Mouse (Mus musculus) testis, postnatal 14 days (tissue): ENCODE results near the gene Scamp4.
A peak's percentile ranks its signal among the peaks of the same experiment; 100 is the strongest.

Source experiments
- DNase-seq: peaks from one replicate; pipeline ENCODE4 v3.0.0; 2021; ENCODE audit warnings: low spot score

Gene Scamp4

DNA sequence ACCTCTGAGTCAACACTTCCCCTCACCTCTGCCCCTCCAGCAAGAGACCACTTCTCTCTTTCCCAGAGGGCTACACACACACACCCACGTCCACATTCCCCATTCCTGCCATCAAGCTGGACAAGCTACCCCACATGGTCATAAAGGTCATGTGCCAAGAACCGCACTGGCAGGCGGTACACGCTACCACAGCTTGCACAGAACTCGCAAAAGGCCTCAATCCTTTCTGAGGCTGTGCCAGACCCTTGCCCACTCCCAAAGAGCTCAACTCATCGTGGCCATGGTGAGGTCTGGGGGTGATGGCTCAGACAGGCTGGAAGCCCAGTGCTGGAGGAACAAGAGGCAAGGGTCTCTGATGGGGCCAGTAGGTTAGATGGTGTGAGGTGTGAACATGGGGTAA, 52.2 kb downstream of the Scamp4 start:
- no peak for DNase-seq

DNA sequence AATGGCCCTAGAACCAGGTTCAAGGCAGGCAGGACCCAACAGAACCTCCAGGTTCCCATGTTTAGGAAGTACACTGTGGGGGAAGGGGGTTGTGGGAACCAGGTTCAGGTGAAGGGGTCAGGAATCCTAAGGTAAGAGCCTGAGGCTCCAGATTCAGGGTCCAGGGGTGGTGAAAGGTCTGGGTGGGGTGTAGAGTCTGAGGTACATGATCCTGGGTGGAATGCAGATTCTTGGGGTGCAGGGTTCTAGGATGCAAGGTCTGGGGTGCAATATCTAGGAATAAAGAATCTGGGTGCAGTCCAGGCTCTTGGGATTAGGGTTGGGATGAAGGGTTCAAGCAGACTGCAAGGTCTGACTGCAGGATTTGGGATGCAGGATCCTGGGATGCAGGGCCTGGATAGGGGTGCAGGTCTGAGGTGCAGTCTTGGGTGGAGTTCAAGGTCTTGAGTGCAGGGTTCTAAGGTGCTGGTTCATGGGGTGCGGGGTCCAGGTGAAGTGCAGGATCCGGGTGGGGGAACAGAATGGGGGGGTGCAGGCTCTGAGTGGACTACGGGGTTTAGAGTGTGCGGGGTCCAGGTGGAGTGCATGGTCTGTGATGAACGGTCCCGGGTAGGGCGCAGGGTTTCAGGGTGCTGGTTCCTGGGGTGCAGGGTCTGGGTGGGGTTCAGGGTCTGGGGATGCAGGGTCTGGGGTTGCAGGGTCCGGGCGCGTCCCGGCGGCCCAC, 52.9 kb downstream of the Scamp4 start:
- DNase-seq, result no peak

DNA sequence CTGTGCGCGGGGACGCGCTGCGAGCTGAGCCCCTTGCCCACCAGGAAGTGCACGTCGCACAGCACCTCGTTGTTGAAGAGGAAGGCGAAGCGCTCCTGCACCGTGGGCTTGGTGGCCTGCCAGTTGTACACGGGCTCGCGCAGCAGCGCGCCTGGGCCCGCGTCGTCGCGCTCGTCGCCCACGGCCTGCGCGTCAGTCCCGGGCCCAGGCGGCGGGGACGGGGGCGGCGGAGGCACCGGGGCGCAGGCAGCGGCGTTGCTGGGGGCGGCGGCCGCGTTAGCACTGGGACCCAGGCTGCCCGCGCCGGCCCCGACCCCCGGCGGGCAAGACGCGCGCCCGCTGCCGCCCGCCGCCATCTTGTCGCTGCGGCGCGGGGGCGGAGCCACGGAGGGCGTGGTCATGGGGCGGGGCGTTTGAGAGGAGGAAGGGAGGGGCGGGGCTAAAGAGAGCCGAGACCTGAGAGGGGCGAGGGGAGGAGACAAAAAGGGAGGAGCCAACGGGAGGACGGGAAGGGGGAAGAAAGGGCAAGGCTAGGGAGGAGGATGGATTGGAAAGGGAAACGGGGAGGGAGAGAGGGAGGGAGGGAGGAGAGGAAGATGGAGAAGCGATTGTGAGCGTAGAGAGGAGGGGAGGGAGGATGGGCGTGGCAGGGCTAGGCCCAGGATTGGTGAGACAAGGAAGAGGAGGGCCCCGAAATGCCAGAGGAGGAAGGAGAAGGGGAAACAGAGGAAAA, 53.6 kb downstream of the Scamp4 start:
- peak; percentile 96 for DNase-seq

DNA sequence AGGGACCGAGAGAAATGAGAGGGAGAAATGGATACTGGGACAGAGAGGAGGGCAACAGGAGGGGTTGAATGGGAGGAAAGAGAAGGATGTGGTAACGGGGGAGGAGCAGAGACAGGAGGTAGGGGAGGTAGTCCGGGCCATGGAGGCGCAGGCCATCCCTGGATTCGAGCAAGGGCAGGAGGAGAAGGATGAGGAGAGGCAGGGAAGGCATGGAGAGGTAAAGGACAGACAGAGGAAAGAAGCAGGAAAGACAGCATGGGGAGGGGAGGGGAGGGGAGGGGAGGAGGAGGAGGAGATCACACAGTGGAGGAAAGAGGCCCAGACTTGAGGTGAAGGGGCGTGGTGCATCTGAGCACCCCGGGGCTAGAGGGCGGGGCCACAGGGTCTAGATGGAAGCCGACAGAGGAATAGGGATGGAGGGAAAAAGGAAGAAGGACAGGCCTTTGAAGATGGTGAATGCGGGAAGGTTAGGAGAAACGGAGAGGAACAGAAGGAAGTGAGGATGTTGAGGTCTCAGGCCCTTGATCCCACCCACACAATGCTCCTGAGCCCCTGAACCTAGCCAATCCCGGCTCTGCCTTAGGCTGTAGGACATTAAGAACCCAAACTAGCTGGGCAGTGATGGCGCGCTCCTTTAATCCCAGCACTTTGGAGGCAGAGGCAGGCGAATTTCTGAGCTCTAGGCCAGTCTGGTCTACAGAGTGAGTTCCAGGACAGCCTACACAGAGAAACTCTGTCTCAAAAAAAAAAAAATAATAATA, 54.4 kb downstream of the Scamp4 start, which contains the start of gene Btbd2:
TSS of gene Btbd2 (minus strand) at position 209 of the 761 bp plus-strand sequence.
- DNase-seq, result no peak

DNA sequence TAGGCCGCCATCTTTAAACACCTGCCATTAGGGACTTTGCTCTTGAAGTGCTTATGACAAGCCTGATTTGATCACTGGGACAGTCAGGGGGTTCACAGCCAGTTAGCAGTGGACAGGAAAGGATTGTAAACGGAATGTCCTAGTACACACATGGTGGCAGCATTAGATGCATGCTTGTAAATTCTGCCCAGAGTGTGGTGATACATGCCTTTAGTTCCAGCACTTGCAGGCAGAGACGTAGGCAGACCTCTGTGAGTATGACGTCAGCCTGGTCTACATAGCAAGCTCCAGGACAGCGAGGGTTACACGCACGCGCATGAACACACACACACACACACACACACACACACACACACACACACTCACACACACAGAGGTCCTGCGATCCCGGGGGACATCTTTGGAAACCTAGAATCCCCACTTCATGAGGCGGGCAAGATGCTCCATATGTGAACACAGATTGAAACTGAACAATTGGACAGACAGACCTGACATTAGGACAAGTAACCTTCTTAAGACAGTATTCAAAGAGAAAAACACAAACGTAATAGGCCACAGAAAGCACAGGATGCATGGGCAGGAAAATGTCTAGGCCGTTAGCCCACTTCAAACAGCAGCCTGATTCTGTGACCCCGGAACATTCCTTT, 55.6 kb downstream of the Scamp4 start:
- DNase-seq, result no peak

DNA sequence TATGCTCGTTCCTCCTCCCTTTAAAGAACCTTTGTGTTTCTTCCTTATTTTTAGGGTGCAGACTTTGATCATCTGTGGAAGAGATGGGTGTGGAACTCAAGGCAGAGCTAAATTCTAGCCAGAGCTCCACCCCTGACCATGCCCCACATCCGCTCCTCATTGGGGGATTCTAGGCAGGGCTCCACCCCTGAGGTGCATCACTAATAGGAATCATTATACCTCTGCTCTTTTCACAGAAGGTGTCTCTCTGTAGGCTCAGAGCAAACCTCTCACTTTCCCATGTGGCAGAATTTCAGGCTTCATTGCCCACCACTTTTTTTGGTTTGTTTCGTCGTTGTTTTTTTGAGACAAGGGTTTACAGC, 56.1 kb downstream of the Scamp4 start:
- no peak for DNase-seq

DNA sequence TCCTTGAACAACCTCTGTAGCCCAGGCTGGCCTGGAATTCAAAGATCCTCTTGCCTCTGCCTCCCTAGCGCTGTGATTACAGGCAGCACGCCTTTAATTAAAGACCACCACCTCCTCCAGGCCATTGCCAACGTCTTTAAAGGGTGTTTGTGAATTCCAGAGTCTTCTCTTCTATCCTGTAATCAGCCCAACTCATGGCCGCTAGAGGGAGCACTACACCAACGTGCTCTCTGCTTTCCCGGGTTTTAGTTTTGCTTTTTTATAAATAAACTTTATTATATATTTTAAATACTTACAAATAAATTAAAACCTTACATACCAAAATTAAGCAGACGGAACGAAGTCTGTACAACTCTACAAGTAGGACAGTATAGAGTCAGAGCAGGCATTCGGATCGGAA, 56.5 kb downstream of the Scamp4 start:
- no peak for DNase-seq

DNA sequence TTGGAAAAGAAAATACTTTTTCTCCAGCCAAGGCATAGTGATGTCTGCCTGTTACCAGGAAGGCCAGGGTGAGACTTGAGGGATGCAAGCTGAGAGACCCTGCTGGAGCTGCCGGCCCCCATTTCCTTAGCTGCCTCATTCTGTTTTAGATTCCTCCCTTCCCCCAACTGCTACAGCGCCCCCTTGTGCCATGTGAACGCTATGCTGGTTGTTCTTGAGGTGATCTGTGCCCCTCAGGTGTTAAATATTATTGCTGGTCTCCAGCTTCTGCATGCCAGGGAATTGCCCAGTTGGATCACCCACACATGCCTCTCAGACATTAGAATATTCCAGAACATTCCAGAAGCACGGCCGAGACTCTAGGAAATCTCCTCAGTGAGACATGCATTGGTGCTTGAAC, 58.5 kb downstream of the Scamp4 start:
- no peak for DNase-seq

DNA sequence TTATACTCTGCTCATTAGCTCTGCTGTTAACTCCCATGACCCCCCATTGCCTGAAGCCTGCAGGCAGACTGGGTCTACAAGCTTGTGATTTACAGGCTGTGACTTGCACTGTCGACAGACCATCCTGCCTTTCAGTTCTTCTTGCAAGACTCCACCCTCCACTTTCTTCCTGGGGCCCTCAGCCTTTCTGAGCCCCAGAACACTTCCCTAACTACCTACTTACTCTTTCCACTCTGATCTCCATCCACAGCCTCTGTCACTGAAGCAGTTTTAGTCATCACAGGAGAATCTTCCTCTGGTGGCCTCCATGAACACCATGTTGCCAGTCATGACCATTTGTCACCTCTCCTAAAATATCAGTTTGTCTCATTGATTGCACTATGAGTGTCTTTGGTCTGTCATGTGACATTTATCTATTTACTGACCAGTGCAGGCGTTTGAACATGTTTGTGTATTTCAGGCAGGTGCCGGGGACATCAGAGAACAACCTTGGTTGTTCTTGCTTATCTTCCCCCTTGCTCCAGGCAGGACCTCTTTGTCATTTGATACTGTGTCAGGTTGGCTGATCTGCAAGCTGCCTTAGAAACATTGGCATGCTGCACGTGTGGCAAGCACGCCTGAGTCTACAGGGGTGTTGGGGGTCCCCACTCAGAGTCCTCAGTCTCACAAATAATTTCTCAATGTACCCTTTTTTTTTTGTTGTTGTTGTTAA, 61.0 kb downstream of the Scamp4 start:
- no peak for DNase-seq

DNA sequence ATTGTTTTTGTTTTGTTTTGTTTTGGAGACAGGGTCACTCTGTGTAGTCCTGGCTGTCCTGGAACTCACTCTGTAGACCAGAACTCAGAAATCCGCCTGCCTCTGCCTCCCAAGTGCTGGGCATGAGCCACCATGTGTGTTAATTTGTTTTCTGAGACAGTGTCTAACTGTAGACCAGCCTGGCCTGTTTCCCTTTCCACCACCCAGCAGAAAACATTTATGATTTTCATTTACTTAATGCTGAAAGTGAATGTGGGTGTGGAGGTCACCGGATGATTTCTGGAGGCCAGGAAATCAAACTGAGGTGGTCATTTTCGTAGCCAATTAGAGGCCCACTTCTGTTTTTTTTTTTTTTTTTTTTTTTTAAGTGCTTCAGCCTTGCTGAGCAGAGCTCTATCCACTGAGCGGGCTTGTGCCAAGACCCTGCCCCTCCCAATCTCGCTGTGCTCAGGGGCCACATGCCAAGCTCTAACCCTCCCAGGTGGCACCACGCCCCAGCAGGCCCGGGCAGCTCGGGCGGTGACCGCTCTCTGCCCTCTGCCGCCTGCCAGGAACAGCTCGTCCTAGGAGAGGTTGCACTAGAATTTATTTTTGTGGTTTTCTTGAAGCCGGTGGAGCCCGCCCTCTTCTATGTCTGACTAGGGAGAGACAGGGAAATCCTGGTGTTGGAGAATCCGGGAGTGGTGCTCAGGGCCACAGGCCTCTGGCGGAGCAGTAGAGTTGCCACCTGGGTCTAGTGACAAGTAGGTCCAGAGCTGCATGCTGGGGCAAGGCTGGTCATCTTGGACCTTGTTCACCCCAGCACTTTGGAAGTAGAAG, 61.7 kb downstream of the Scamp4 start:
- peak; percentile 84 for DNase-seq

DNA sequence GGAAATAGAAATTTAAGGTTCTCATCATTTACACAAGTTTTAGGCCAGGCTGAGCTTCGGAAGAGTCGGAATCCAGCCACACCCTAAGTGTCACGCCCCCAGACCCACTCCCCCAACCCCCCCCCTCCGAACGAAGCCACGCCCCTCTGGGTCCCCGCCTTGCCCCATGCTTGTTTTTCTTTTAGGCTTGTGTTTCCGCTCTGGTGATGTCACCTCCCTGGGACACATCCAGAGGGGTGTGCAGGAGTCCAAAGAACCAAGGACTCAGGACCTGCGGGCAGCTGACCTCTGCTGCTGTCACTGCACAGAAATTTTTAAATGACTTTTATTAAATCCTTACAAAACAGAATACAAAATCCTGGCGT, 62.3 kb downstream of the Scamp4 start:
- DNase-seq, result no peak
